Mouse (Mus musculus) intestine, embryonic 16.5 days (tissue): Measurements from ENCODE around the gene Dvl3. TPM values are rescaled to one million over a fixed set of nuclear protein-coding genes. Genes with fewer than 3 reads are reported as not detected.
A peak's percentile ranks its signal among the peaks of the same experiment; 100 is the strongest.
"Not testable (repeated sequence)": the region's sequence is repeated elsewhere in the genome, so short reads cannot be mapped to it uniquely, and the experiment has no call there.

ENCODE experiments used
- ATAC-seq: fragments of 200-750 bp; cut with Nextera tagmentation; 2 replicates; pipeline ENCODE4 v1.8.0; 2017; ENCODE audit warnings: moderate TSS enrichment, moderate library complexity
- H3K27ac ChIP-seq: fragments of 300-500 bp; sonication (generic); 2 replicates; pipeline ENCODE4 v1.5.1; 2014; ENCODE audit warnings: mild to moderate bottlenecking, low read length
- H3K27me3 ChIP-seq: fragments of 300-500 bp; sonication (generic); replicated peaks from 2 replicates; pipeline ENCODE4 v1.6.1; 2014; ENCODE audit warnings: low read length, control low read depth, mixed read lengths; ENCODE audit not compliant: control insufficient read depth, insufficient read depth
- H3K36me3 ChIP-seq: fragments of 300-500 bp; sonication (generic); 2 replicates; pipeline ENCODE4 v1.6.1; 2014; ENCODE audit warnings: low read length, control low read depth; ENCODE audit not compliant: control insufficient read depth, insufficient read depth
- H3K4me1 ChIP-seq: fragments of 300-500 bp; sonication (generic); 2 replicates; pipeline ENCODE4 v1.6.1; 2014; ENCODE audit warnings: low read length, control low read depth, mixed read lengths; ENCODE audit not compliant: control insufficient read depth, insufficient read depth
- H3K4me2 ChIP-seq: fragments of 300-500 bp; sonication (generic); 2 replicates; pipeline ENCODE4 v1.6.1; 2014; ENCODE audit warnings: low read depth, low read length, control low read depth
- H3K4me3 ChIP-seq: fragments of 300-500 bp; sonication (generic); 2 replicates; pipeline ENCODE4 v1.5.1; 2014; ENCODE audit warnings: mild to moderate bottlenecking, low read length
- H3K9ac ChIP-seq: fragments of 300-500 bp; sonication (generic); 2 replicates; pipeline ENCODE4 v1.6.1; 2014; ENCODE audit warnings: low read depth, low read length
- H3K9me3 ChIP-seq: fragments of 300-500 bp; sonication (generic); 2 replicates; pipeline ENCODE4 v1.6.1; 2016; ENCODE audit warnings: low read length, control low read depth; ENCODE audit not compliant: control insufficient read depth
- WGBS: fragments of 180-500 bp; shearing (Covaris S2); extraction: QIAGEN DNeasy Blood & Tissue Kit; methylation state at CpG from one replicate; pipeline ENCODE4 v1.1.7; 2014; 5-methylcytosine and 5-hydroxymethylcytosine counted together
- polyA plus RNA-seq: library from polyadenylated mRNA; unstranded; fragments of >200 nt; fragmentation: Nextera tagmentation; extraction: Ambion mirVana; gene quantifications from 2 replicates; pipeline ENCODE4 v1.2.1, GENCODE M21; 2015

The Dvl3 gene
- polyA plus RNA-seq, 1 experiment from 2014 or later, result 15.7 TPM

GRCm38 (mm10) chr16:20479026-20479760, 37.6 kb upstream of the Dvl3 start:
- not testable (repeated sequence) for H3K27ac ChIP-seq, ATAC-seq, H3K4me3 ChIP-seq, H3K4me2 ChIP-seq, H3K36me3 ChIP-seq, H3K27me3 ChIP-seq, H3K4me1 ChIP-seq, H3K9me3 ChIP-seq, H3K9ac ChIP-seq
- 83% methylated on average over 12 of the region's 12 CpGs for WGBS

- Histone ChIP-seq H3K27me3 (no peaks in the 10 kb centered on the region), H3K4me2 (no peak overlapping the region), H3K4me1 (peaks cover 5% of the 10 kb centered on the region; the same call in 1 of the 2 replicates), H3K4me3 (no peak overlapping the region), H3K36me3 (no peaks in the 10 kb centered on the region), H3K9ac (no peak overlapping the region), H3K27ac (no peak overlapping the region), H3K9me3 (no peaks in the 10 kb centered on the region)
- WGBS, result 57% methylated on average over 3 of the region's 3 CpGs
- ATAC-seq, result no peak
These were observed 36.7 kb upstream of the Dvl3 start for GRCm38 (mm10) chr16:20480115-20480514.

GRCm38 (mm10) chr16:20481746-20482145, 35.0 kb upstream of the Dvl3 start:
- Histone ChIP-seq H3K36me3 (no peaks in the 10 kb centered on the region), H3K4me3 (no peak overlapping the region), H3K9me3 (no peaks in the 10 kb centered on the region), H3K4me1 (peaks cover 5% of the 10 kb centered on the region; the same call in 1 of the 2 replicates), H3K27ac (no peak overlapping the region), H3K9ac (no peak overlapping the region), H3K27me3 (no peaks in the 10 kb centered on the region), H3K4me2 (no peak overlapping the region)
- no peak for ATAC-seq
- 74% methylated on average over 2 of the region's 2 CpGs for WGBS

GRCm38 (mm10) chr16:20483716-20484115, 33.1 kb upstream of the Dvl3 start:
- WGBS, result 88% methylated on average over 6 of the region's 7 CpGs
- H3K27ac ChIP-seq, H3K9ac ChIP-seq, H3K9me3 ChIP-seq, H3K4me3 ChIP-seq, H3K4me2 ChIP-seq, H3K27me3 ChIP-seq, H3K4me1 ChIP-seq, ATAC-seq, H3K36me3 ChIP-seq: not testable (repeated sequence)

- 48% methylated on average over 4 of the region's 4 CpGs for WGBS
- H3K4me2 ChIP-seq, result no peak overlapping the region
- no peak overlapping the region for H3K9ac ChIP-seq
- H3K9me3 ChIP-seq, result no peaks in the 10 kb centered on the region
- no peaks in the 10 kb centered on the region for H3K27me3 ChIP-seq
- H3K4me1 ChIP-seq, result no peaks in the 10 kb centered on the region
- H3K27ac ChIP-seq, result no peak overlapping the region
- ATAC-seq, result no peak
- no peaks in the 10 kb centered on the region for H3K36me3 ChIP-seq
- no peak overlapping the region for H3K4me3 ChIP-seq
These were observed 31.7 kb upstream of the Dvl3 start for GRCm38 (mm10) chr16:20485061-20485460.

- Histone ChIP-seq H3K4me3 (no peak overlapping the region), H3K27me3 (no peaks in the 10 kb centered on the region), H3K4me1 (no peaks in the 10 kb centered on the region), H3K4me2 (no peak overlapping the region), H3K36me3 (no peaks in the 10 kb centered on the region), H3K27ac (no peak overlapping the region), H3K9ac (no peak overlapping the region), H3K9me3 (no peaks in the 10 kb centered on the region)
- 72% methylated on average over 3 of the region's 3 CpGs for WGBS
- no peak for ATAC-seq
These were observed 30.7 kb upstream of the Dvl3 start for GRCm38 (mm10) chr16:20486048-20486447.

GRCm38 (mm10) chr16:20488151-20488550, 28.6 kb upstream of the Dvl3 start:
- Histone ChIP-seq H3K4me1 (no peaks in the 10 kb centered on the region), H3K4me2 (no peak overlapping the region), H3K4me3 (no peak overlapping the region), H3K27ac (no peak overlapping the region), H3K36me3 (no peaks in the 10 kb centered on the region), H3K9me3 (no peaks in the 10 kb centered on the region), H3K27me3 (no peaks in the 10 kb centered on the region), H3K9ac (no peak overlapping the region)
- ATAC-seq, result no peak
- WGBS, result 79% methylated on average over 1 of the region's 1 CpGs

- not testable (repeated sequence) for H3K9ac ChIP-seq, H3K36me3 ChIP-seq, H3K27ac ChIP-seq, H3K4me1 ChIP-seq, H3K27me3 ChIP-seq, H3K4me3 ChIP-seq, H3K9me3 ChIP-seq, ATAC-seq, H3K4me2 ChIP-seq
- 82% methylated on average over 9 of the region's 9 CpGs for WGBS
These were observed 28.0 kb upstream of the Dvl3 start for GRCm38 (mm10) chr16:20488751-20489150.

- Histone ChIP-seq H3K9ac (no peak overlapping the region), H3K36me3 (no peaks in the 10 kb centered on the region), H3K4me3 (no peak overlapping the region), H3K27ac (no peak overlapping the region), H3K27me3 (no peaks in the 10 kb centered on the region), H3K4me1 (no peaks in the 10 kb centered on the region), H3K9me3 (no peaks in the 10 kb centered on the region), H3K4me2 (no peak overlapping the region)
- no peak for ATAC-seq
- WGBS, result 78% methylated on average over 2 of the region's 2 CpGs
These were observed 27.5 kb upstream of the Dvl3 start for GRCm38 (mm10) chr16:20489233-20489632.

- no peak overlapping the region for H3K4me3 ChIP-seq
- no peak overlapping the region for H3K4me2 ChIP-seq
- H3K36me3 ChIP-seq, result no peaks in the 10 kb centered on the region
- H3K9ac ChIP-seq, result no peak overlapping the region
- WGBS, result 44% methylated on average over 2 of the region's 2 CpGs
- no peak overlapping the region for H3K27ac ChIP-seq
- no peaks in the 10 kb centered on the region for H3K4me1 ChIP-seq
- H3K9me3 ChIP-seq, result no peaks in the 10 kb centered on the region
- H3K27me3 ChIP-seq, result no peaks in the 10 kb centered on the region
- ATAC-seq, result peak; percentile 53; the same call in 1 of the 2 replicates
These were observed 26.2 kb upstream of the Dvl3 start for GRCm38 (mm10) chr16:20490581-20490980.
